Mouse (Mus musculus) adrenal gland, postnatal 4 days (tissue): ENCODE measurements at regions not wholly inside any gene's neighbourhood (a gene's known extent, or its start where the extent isn't known, plus 50 kb on each side); places are given as distances from the start of the nearest gene placed in this dataset.

ENCODE experiments used
- DNase-seq, 2 experiments: peaks; one replicate each; pipeline ENCODE4 v3.0.0; 2021 to 2022; ENCODE audit warnings: low spot score in 2 of 2, mixed read lengths in 2 of 2

DNA sequence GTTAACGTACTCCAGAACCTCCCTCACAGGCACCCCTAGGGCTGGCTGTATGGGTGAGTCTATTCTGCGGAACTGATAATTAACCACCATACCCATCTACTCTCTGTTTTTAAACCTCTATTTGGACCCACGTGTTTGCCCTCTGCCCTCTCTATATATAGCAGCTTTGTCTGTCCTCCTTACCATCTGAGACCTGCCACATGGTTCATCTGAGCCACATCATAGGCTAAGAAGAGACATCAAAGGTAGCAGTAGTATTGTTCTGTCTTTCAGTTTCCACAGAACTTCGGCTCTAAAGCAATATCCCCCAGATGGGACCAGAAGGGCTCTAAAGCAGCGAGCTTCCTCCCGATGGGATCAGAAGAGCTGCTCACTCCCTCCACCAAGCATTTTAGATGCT is 281.7 kb upstream of the Xylt1 start:
- DNase-seq = no peak

DNA sequence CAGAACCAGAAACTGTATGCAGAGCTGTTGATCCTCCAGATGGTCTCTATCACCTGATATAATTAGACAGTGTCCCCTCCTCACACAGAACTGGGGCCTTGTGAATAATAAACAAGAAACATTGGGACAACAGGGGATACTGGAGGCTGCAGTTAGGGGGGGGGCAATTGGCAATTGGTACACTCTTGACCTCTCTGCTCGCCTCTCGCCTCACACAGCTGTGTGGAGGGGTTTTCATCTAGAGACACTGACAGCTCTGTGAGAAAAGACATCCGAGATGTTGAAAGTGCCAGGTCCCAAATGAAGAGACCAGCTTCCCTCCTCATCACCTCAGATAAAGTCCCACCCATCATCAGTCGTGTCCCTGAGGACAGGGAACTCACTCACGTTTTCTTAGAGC is 277.7 kb upstream of the Xylt1 start:
- DNase-seq = no peak

DNA sequence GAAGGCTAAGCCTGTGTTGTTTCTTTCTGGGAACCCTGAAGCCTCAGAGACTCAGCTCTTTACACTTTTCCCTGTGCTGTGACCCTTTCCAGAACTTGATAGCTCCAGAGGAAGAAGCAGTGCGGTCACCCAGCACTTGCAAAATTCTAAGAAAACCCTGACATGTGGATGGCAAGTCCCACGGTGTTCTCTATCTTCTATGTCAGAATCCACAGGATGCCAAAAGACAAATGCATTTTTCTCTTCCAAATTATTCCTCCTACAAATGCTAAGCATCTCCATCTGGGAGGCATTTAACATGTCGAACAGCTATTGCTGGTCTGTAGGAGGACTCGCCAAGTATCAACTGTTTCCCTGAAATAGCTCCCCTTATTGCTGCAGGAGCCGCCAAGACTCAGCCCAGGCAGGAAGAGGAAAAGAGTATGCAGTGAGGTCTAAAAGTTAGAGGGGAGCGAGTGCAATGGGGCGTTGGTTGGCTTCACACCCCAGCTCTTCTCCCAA is 274.0 kb upstream of the Xylt1 start:
- DNase-seq = no peak

DNA sequence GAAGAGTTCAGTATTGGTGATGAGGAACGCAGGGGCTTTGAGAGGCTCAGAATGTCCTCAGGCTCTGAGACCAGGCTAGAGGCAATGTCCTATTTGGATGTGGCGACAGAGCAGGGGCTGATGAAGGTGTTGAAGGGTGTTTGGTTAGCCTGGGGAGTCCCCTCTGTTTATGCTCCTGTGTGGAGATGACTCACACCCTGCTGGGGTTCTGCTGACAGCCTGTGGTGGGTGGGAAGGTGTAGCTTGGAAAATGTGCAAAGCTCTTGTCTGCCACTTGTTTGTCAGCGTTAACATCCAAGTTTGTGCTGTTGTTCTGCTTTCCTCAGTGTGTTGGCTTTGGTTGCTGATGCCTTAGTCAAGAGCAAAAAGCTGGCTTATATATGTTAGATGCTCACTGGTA is 272.4 kb upstream of the Xylt1 start:
- DNase-seq = no peak

DNA sequence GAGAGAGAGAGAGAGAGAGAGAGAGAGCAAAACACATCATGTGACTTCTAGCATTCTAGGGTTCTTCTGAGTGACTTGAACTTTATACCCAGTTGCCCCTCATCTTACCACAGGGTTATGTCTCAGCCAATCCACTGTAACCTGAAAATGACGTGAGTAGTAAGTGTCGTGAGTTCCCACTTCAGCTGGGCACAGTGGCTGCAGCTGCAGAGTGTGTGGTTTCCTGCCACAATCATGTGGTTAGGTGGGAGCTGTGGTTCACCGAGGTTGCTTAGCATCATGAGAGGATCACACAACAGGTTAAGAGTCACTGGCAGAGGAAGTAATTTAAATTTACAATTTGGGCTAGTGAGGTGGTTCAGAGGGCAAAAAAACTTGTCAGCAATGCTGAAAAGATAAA is 253.1 kb upstream of the Xylt1 start:
- DNase-seq = no peak

DNA sequence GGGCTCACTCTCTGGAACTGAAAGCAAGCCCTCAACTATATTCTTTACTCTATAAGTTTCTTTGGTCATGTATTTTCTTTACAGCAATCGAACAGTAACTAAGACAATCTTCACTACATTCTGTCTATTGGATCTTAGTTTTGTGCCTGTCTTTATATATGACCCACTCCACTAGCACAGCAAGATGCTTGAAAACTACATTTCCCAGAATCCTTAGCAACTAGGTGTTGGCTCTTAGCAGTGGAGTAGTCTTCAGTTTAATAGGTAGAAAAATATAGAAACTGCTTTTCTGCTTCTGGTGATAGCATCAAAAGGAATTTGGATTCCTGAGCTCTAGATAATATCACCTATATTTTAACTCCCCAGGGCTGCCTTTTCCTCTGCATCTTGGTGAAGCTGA is 245.9 kb upstream of the Xylt1 start:
- no peak for DNase-seq

DNA sequence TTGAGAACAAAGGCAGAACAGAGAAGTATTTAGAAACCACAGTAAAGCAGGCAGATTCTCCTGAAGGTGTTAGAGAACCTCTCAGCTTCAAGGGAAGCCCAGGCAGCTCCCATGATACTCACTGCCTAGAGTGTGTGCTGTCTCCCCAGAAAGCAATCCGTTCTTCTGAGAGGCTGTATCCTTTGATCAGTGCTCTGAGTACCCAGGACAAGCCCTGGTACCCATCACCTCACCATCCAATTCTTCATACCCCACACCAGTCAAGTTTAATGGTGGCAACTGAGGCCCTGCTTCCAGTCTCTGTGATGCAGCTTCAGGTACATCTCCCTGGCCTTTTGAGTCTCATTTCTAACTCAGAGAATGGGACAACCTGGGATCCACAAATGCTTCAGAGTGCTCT is 242.1 kb upstream of the Xylt1 start:
- no peak for DNase-seq

DNA sequence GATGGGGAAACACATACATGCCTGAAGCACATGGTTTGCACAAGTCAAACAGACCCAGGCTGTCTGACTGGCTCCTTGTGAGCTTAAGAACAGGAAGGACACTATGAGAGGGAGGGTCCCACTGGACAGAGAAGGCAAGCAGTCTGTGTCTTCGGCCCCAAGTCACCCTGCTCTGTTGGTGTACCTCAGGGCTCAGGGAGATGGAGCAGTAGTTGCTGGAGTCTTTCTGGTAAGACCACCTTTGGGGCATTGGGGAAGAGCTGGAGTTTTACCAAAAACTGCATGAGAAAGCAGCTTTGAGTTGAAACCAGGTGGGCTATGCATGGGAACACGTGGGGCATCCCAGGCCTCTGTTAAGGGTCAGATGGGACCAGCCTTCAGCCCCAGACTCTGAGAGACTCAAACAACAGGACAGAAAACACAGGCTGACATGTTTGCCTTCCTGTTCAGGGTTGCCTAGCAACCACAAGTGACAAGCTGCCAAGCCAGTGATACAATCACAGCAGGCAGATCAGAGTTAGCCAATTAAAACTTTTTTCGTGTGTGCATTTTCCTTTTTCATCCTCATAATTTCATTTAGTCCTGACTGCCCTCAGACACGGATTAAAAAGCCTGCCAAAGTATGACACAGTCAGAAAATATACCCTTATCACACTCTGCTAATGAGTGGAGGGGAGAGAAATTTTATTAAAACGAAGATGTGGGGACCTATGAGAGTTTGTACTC is 241.4 kb upstream of the Xylt1 start:
- DNase-seq = no peak

DNA sequence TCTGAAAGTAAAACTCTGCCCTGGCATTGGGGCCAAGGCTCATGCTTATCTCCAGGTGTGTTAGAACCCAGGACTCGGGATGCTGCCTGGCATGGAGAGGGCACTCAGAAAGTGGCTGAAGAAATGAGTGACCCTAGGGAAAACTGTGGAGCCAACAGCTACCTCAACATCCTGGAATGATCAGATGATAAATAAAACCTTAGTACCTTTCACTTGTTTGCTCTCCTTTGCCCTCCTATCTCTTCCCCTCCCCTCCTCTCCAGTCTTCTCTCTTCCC is 240.9 kb upstream of the Xylt1 start:
- no peak for DNase-seq

DNA sequence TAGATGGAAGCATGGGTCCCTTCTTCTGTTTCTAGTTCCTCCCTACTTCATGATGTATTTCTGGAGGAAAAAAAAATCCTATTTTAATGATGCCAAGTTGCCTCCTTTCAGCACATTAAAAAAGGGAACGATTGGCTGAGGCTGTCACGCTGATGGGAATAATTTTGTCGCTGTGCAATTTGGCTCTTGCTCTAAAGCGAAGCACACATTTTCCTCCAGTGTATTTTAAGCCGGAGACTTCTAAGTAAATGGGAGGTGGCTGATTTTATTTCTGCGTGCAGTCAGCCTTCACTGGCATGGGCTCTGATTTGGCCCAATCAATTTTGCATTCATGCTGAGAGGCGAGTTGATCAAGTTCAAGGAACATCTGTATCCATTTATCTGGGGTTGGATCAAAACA is 234.0 kb upstream of the Xylt1 start:
- no peak for DNase-seq

DNA sequence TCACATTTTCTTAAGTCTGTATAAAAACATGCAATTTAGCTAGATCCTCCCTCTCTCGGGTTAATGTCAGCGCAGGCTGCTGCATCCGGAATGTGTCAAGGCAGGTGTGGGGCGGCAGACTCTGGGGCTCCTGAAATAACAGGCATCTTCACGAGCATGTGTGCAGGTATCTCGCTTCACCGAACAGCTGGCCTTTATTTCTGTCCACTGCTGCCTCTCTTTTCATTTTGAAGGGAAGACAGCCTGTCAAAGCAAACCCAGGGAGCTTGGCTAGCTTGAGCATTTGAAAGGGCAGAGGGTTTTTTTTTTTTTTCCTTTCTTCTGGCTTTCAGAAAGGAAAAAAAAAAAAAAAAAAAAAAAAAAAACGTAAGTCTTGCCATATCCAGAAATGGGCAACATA is 230.4 kb upstream of the Xylt1 start:
- DNase-seq = no peak

DNA sequence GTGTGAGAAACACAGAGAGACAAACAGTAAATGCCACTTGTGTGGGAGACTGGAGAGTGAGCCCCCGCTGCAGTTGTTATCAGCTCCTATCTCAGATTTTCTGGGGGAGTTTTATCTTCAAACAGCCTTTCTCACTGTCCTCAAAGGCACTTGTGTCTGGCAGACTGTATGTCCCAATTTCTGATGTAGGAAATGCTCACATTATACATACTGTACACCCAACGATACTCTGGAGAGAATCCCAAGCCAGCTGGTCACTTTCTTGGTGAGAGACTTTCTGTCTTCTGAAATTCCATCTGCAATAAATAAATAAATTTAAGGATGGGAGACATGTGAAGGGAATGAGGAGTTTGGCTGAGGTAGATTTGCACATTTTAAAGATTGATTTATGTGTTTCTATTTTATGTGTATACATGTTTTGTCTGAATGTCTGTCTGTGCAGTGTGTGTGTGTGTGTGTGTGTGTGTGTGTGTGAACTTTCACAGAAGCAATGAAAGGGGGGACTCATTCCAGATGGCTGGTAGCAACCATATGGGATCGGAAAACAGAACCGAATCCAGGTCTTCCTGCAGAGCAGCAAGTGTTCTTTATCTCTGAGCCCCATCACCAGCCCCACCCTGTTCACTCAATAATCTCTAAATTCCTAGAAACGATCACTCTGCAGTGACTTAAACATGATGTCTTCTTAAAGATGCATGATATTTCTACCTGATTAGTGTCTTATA is 226.8 kb upstream of the Xylt1 start:
- no peak for DNase-seq

DNA sequence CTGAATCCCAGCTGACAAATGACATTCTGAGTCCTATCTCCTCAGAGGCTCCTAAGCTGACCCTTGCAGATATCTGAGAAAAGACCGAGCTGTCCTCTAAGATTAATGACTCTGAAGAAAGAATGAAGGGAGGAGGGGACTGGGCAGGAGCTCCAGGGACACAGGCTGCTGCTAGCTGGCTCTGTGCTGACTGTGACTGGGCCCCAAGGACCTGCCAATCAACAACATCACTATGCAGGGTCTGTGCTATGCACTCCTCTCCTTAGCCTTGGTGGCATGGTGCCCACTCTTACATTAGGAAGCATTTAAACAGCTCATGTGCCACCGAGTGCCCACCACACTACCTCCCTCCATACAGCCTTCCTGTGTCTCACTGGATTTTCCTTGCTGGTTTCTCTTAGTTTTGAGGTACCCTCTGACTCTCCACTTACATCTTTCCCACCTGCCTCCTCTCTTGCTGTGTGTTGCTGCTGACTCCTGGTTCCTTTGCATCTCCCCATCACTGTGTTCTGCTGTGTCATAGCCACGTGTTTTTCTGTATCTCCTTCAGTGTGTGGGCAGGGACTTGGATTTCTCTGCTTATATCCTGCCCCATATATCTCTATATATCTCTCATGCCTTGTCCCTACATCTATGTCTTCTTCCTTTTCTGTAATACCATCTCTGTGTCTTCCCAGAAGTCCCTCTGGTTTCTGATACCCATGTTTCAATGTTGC is 219.4 kb upstream of the Xylt1 start:
- DNase-seq = no peak

DNA sequence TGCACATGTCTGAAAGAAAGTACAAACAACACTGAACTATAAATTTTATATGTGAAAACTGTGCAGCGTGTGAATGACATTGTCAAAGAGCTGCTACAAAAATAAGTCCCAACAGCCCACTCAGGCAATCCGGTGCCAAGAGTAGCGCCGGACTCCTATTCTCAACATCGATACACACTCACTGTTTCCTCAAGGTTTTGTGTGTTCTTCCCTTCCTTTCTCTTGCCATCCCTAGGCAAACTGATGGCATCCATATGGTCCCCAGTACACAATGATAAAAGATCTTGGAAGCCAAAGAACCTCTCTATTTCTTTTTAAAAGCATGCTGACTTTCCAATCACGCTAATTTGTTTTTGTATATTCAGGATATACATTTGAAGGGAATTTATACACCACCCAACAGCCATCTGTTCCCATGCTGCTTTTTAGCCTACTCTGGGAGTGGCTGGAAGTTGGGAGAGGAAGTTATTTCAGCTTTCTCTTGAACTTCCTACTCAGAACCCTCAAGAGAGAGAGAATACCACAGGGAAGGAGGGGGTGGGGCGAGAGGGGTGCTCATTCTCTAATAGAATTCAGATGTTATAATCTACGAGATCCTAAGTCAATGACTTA is 205.9 kb upstream of the Xylt1 start:
- no peak for DNase-seq

DNA sequence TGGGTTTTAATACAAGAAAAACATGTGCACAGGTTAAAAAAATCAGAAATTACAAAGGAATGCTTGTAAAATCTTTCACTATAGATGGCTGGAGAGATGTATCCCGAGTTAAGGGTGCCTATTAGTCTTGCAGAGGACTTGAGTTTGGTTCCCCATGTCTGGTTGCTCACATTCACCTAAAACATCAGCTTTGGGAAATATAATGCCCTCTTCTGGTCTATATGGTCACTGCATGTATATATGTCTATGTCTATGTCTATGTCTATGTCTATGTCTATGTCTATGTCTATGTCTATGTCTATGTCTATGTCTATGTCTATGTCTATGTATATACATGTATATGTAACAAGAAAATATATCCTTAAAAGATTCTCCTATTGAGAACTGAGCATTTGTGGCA is 196.8 kb upstream of the Xylt1 start:
- no peak for DNase-seq

DNA sequence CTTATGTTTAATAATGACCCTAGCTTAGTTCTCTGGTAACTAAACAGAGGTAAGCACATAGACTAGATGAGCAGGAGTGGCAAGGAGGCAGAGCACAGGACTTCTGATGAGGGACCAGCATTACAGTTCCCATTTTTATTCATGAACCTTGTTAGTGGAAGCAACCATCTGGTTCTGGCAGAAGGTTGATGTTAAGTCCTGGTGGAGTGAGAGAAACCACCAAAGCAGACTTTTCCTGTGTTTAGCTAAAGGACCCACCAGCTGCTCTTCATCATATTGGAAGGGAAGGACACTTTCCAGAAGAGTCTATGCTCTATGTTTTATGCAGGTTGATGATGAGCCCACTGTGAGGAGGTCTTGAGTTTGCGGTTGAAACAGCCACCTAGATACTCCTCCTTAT is 194.9 kb upstream of the Xylt1 start:
- no peak for DNase-seq

DNA sequence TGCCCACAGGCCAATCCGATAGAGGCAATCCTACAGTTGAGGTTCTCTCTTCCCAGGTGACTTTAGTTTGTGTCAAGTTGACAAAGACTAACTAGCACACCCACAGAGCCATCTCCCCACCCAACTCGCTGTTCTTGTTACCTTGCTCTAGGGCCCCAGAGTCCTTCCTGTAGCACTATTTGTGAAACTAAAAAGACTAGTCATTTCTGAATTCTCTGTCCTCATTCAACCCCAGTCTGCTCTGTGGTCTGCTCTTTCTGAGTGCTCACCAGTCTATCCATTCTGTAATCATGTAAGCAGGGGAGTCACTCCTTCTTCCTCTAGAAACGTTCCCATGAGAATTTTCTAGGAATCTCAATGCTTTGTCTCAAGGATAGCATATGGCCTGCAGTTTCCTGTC is 184.2 kb upstream of the Xylt1 start:
- DNase-seq = no peak

DNA sequence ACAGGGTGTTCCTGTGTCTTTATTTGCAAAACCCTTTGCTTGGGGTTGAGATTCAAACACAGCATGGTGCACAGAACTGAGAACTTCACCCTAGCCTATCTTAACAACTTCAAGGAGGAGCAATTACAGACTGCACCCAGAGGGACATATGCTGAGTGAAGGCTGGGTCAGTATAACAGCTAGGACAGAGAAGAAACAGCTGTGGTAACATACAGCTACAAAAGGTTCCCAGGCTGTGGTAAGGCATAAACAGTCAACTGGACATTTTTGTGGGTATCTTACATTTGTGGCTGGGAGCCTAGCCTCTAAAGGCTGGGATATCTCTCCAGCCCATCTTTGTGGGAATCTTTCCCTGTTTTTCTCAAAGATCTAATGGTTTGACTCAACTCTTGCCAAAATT is 154.5 kb upstream of the Xylt1 start:
- DNase-seq = no peak

DNA sequence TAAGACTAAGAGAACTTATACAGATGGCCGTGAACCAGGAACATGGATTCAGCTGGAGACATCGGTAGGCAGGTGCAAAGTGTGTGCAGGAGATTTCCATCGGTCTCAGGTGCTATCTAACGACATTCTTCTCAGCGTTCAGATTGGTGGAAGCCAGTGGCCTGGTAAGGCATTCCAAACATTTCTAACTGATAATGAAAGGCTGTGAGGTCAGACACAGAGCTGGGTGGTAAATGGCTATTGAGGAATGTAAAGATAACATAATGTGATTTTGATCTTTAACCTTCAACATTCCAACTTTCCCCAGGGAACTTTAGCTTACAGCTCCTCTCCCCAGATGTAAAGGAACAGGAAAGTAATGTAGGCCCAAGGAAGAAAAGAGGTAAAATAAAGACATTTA is 151.2 kb upstream of the Xylt1 start:
- no peak for DNase-seq

DNA sequence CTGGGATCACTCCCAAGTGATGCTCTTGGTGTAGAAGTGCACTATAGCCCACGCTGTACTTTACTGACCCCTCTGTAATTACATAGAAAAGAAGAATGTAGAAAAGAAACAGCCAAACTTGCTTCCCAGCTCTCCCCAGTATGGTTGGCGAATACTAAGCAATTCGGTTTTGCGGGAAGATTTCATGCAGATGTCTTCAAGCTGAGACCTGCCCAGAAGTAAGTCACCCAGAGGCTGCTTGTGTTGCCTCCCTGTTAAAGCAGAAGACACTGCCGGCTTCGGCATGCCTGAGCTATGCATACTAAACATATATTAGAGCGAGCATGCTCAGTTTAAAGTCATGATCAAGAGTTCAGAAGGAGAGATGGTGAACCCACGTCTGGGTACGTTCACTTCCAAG is 124.0 kb upstream of the Xylt1 start:
- no peak for DNase-seq

DNA sequence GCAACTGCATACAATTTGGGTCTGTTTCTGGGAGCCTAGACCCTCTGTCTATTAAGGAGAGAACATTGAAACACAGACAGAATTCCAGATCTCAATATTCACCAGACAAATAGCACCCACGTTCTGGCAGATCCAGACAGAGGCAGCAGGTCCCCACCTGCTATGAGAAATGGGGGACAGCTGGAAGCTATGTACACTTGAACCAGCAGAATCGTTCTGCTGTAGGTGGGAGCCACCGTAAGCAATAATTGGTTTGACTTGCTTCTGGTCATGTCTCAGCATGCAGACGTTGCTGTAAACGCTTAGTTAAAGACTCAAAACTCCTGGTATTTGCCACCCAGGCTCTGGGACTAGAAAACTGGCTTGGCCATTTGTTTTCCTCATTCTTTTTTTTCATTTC is 122.2 kb upstream of the Xylt1 start:
- DNase-seq = no peak

DNA sequence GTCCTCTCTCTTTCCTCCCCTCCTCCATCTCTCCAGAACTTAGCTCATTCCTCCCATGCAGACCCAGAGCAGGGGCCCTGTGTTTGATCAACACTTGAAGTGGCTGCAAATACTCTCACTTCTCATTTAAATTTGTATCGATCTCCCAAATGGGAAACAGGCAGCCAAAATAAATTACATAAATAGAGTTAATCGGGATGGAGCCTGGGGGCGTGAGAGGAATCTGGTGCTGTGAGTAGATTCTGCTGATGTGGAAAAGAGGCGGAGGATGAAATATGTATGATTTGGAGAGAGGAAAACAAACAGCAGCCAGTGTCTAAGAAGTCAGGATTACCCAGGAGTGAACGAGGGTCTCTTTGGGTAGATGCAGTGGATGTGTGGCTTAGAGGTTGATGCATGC is 121.6 kb upstream of the Xylt1 start:
- no peak for DNase-seq
